Mouse (Mus musculus) kidney, embryonic 16.5 days (tissue): ENCODE results near the gene Gm8237. TPM values are rescaled to one million over a fixed set of nuclear protein-coding genes. Genes with fewer than 3 reads are reported as not detected.

ENCODE experiments used
- polyA plus RNA-seq: library from polyadenylated mRNA; unstranded; fragments of >200 nt; fragmentation: Nextera tagmentation; extraction: Ambion mirVana; gene quantifications from 2 replicates; pipeline ENCODE4 v1.2.1, GENCODE M21; 2015

Gm8237 gene
- polyA plus RNA-seq, 1 experiment from 2014 or later, result 0.14 TPM

Other genes starting within 250 kb of the Gm8237 start
- not detected in 2 replicates for gene Gm8265, start 247.4 kb downstream of the Gm8237 start, polyA plus RNA-seq
- gene Gm9603, start 192.9 kb downstream of the Gm8237 start, polyA plus RNA-seq, result not detected in 2 replicates
- 0.16 TPM in 1 of 2 replicates, not detected in the other for gene Gm3373, start 138.8 kb downstream of the Gm8237 start, polyA plus RNA-seq
- gene Gm3383, start 72.4 kb downstream of the Gm8237 start, polyA plus RNA-seq, result 0.42 and 0.58 TPM in 2 replicates
- not detected in 2 replicates for gene Gm3424, start 50.1 kb downstream of the Gm8237 start, polyA plus RNA-seq
- gene Gm3248, start 81.4 kb upstream of the Gm8237 start, polyA plus RNA-seq, result 0.27 and 0.41 TPM in 2 replicates
- gene Gm3453, start 98.8 kb upstream of the Gm8237 start, polyA plus RNA-seq, result not detected in 2 replicates
- not detected in 2 replicates for gene Gm6337, start 177.9 kb upstream of the Gm8237 start, polyA plus RNA-seq
- gene Gm8206, start 213.6 kb upstream of the Gm8237 start, polyA plus RNA-seq, result 0.46 and 0.55 TPM in 2 replicates
- 1.0 and 1.5 TPM in 2 replicates for gene Gm3468, start 228.3 kb upstream of the Gm8237 start, polyA plus RNA-seq
- gene Gm3476, start 245.4 kb upstream of the Gm8237 start, polyA plus RNA-seq, result not detected in 2 replicates